Mouse (Mus musculus) forebrain, embryonic 16.5 days (tissue): ENCODE results near the gene Susd1. TPM values are rescaled to one million over a fixed set of nuclear protein-coding genes. Genes with fewer than 3 reads are reported as not detected.
"Not testable (repeated sequence)": the region's sequence is repeated elsewhere in the genome, so short reads cannot be mapped to it uniquely, and the experiment has no call there.

Experiments
- ATAC-seq: fragments of 200-750 bp; cut with Nextera tagmentation; 2 replicates; pipeline ENCODE4 v1.8.0; 2017; ENCODE audit warnings: mild to moderate bottlenecking, moderate library complexity
- H3K27ac ChIP-seq: fragments of 300-500 bp; sonication (generic); 2 replicates; pipeline ENCODE4 v1.5.1; 2014; ENCODE audit warnings: low read length, control low read depth
- H3K27me3 ChIP-seq: fragments of 300-500 bp; sonication (generic); replicated peaks from 2 replicates; pipeline ENCODE4 v1.6.1; 2014; ENCODE audit warnings: low read length; ENCODE audit not compliant: control insufficient read depth, insufficient read depth
- H3K36me3 ChIP-seq: fragments of 300-500 bp; sonication (generic); 2 replicates; pipeline ENCODE4 v1.6.1; 2014; ENCODE audit not compliant: control insufficient read depth, insufficient read depth
- H3K4me1 ChIP-seq: fragments of 300-500 bp; sonication (generic); replicated peaks from 2 replicates; pipeline ENCODE4 v1.6.1; 2014; ENCODE audit warnings: low read length; ENCODE audit not compliant: control insufficient read depth, insufficient read depth
- H3K4me2 ChIP-seq: fragments of 300-500 bp; sonication (generic); 2 replicates; pipeline ENCODE4 v1.6.1; 2014; ENCODE audit warnings: mild to moderate bottlenecking, low read length, control low read depth
- H3K4me3 ChIP-seq: fragments of 300-500 bp; sonication (generic); replicated peaks from 2 replicates; pipeline ENCODE4 v1.5.1; 2014; ENCODE audit warnings: mild to moderate bottlenecking, low read length, control low read depth
- H3K9ac ChIP-seq: fragments of 300-500 bp; sonication (generic); replicated peaks from 2 replicates; pipeline ENCODE4 v1.6.1; 2014; ENCODE audit warnings: low read depth, low read length, control low read depth
- H3K9me3 ChIP-seq: fragments of 300-500 bp; sonication (generic); 2 replicates; pipeline ENCODE4 v1.6.1; 2016; ENCODE audit warnings: low read length; ENCODE audit not compliant: control insufficient read depth
- WGBS: fragments of 180-500 bp; shearing (Covaris S2); extraction: QIAGEN DNeasy Blood & Tissue Kit; methylation state at CpG from one replicate; pipeline ENCODE4 v1.1.7; 2014; 5-methylcytosine and 5-hydroxymethylcytosine counted together
- polyA plus RNA-seq: library from polyadenylated mRNA; unstranded; fragments of >200 nt; fragmentation: Nextera tagmentation; extraction: Ambion mirVana; gene quantifications from 2 replicates; pipeline ENCODE4 v1.2.1, GENCODE M21; 2015

The Susd1 gene
- polyA plus RNA-seq, 1 experiment from 2014 or later, result 1.8 TPM

- H3K9ac ChIP-seq, result no peak overlapping the region
- H3K4me2 ChIP-seq, result no peak overlapping the region
- H3K4me3 ChIP-seq, result no peak overlapping the region
- ATAC-seq, result no peak
- WGBS, result 89% methylated on average over 6 of the region's 6 CpGs
- no peaks in the 10 kb centered on the region for H3K9me3 ChIP-seq
- H3K27ac ChIP-seq, result no peak overlapping the region
- no peaks in the 10 kb centered on the region for H3K27me3 ChIP-seq
- H3K4me1 ChIP-seq, result no peaks in the 10 kb centered on the region
- no peaks in the 10 kb centered on the region for H3K36me3 ChIP-seq
Measured at GRCm38 (mm10) chr4:59295127-59295526, 143.3 kb downstream of the Susd1 start.

- H3K9ac ChIP-seq, result no peak overlapping the region
- ATAC-seq, result no peak
- H3K27me3 ChIP-seq, result no peaks in the 10 kb centered on the region
- H3K4me2 ChIP-seq, result no peak overlapping the region
- no peak overlapping the region for H3K4me3 ChIP-seq
- 78% methylated on average over 3 of the region's 3 CpGs for WGBS
- no peaks in the 10 kb centered on the region for H3K36me3 ChIP-seq
- no peaks in the 10 kb centered on the region for H3K4me1 ChIP-seq
- H3K9me3 ChIP-seq, result no peaks in the 10 kb centered on the region
- no peak overlapping the region for H3K27ac ChIP-seq
Measured at GRCm38 (mm10) chr4:59294661-59295060, 143.8 kb downstream of the Susd1 start.

GRCm38 (mm10) chr4:59291914-59292718 lies 146.3 kb downstream of the Susd1 start:
- 80% methylated on average over 13 of the region's 13 CpGs for WGBS
- Histone ChIP-seq H3K4me2 (no peak overlapping the region), H3K4me1 (no peaks in the 10 kb centered on the region), H3K9ac (no peak overlapping the region), H3K4me3 (no peak overlapping the region), H3K9me3 (no peaks in the 10 kb centered on the region), H3K27me3 (no peaks in the 10 kb centered on the region), H3K36me3 (no peaks in the 10 kb centered on the region), H3K27ac (no peak overlapping the region)
- ATAC-seq, result no peak

DNA sequence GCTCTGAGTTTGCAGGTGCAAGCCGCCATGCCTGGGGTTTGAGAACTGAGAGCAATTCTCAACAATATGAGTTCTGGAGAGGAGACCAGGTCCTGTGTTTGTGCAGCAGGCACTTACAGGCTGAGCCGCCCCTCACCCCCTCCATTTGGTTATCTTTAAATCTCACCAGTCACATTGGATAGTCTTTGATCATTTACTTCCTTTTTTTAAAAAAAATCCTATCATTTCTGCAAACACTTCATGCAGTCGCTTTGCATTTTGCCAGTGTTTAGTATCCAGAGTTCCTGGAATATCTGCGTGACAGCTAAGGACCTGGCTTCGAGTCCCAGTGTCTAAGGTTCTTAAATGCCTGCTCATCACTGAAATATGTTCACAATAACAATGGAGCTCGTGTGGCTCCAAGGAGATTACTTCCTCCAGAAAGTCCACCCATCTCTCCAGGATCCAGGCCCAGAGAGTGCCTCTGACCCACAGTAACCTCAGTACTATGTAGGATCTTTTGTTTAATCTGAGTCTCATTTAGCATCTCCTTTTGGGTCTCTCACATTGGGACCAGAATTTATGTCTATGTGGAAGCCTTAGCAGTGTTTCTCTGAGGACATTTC lies 147.4 kb downstream of the Susd1 start:
- no peak overlapping the region for H3K4me3 ChIP-seq
- WGBS, result 83% methylated on average over 6 of the region's 6 CpGs
- H3K4me1 ChIP-seq, result 0 out of 2 replicates have a peak, but pooled peaks cover 2% of the 10 kb centered on the region
- H3K9me3 ChIP-seq, result no peaks in the 10 kb centered on the region
- ATAC-seq, result no peak
- no peak overlapping the region for H3K4me2 ChIP-seq
- no peaks in the 10 kb centered on the region for H3K36me3 ChIP-seq
- no peaks in the 10 kb centered on the region for H3K27me3 ChIP-seq
- H3K27ac ChIP-seq, result no peak overlapping the region
- no peak overlapping the region for H3K9ac ChIP-seq

GRCm38 (mm10) chr4:59287103-59287502 lies 151.3 kb downstream of the Susd1 start:
- Histone ChIP-seq H3K9ac (no peak overlapping the region), H3K4me1 (peaks cover 2% of the 10 kb centered on the region; the same call in 1 of the 2 replicates), H3K4me2 (no peak overlapping the region), H3K9me3 (no peaks in the 10 kb centered on the region), H3K36me3 (no peaks in the 10 kb centered on the region), H3K4me3 (no peak overlapping the region), H3K27ac (no peak overlapping the region), H3K27me3 (no peaks in the 10 kb centered on the region)
- WGBS, result 82% methylated on average over 2 of the region's 2 CpGs
- no peak for ATAC-seq

DNA sequence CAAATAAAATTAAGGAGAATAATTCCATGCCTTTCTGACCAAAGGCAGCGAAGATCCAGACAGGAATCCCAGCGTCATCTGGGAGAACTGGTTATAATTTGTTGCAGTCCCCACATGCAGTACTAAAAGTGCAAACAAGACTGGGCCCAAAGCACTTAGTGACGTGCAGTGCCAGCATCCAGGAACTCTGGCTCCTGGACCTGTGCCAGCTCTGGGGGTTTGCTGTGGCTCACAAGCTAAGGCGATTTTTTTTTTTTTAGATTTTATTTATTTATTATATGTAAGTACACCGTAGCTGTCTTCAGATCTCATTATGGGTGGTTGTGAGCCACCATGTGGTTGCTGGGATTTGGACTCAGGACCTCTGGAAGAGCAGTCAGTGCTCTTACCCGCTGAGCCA lies 152.1 kb downstream of the Susd1 start:
- not testable (repeated sequence) for H3K36me3 ChIP-seq, H3K27ac ChIP-seq, H3K9me3 ChIP-seq, H3K27me3 ChIP-seq, H3K4me3 ChIP-seq, H3K4me2 ChIP-seq, ATAC-seq, H3K9ac ChIP-seq, H3K4me1 ChIP-seq
- 76% methylated on average over 6 of the region's 6 CpGs for WGBS

- no peak for ATAC-seq
- H3K4me2 ChIP-seq, result no peak overlapping the region
- no peaks in the 10 kb centered on the region for H3K36me3 ChIP-seq
- H3K4me3 ChIP-seq, result no peak overlapping the region
- no peaks in the 10 kb centered on the region for H3K9me3 ChIP-seq
- no peak overlapping the region for H3K9ac ChIP-seq
- H3K27me3 ChIP-seq, result no peaks in the 10 kb centered on the region
- H3K4me1 ChIP-seq, result peaks cover 2% of the 10 kb centered on the region; the same call in 1 of the 2 replicates
- WGBS, result 35% methylated on average over 8 of the region's 8 CpGs
- no peak overlapping the region for H3K27ac ChIP-seq
Measured at GRCm38 (mm10) chr4:59282699-59283487, 155.5 kb downstream of the Susd1 start.

DNA sequence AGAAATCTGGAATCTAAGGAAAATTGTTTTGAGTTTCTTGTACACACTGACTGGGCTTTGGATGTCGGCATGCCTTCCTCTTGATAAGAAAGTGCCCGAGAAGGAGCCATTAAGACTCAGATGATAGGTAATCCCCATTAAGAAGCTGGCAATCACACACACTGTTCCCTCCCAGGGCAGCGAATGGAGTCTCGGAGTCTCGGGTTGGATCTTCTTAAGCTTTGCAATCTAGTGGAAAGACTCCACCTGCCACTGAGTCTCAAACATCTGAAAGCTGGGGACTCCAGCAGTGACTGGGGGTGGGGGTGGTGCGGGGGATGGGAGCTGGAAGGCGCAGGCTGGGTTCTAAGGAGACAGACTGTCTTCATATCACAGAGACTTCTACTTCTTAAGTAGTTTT lies 156.3 kb downstream of the Susd1 start:
- Histone ChIP-seq H3K9ac (no peak overlapping the region), H3K4me2 (no peak overlapping the region), H3K4me3 (no peak overlapping the region), H3K9me3 (no peaks in the 10 kb centered on the region), H3K27ac (no peak overlapping the region), H3K4me1 (peaks cover 2% of the 10 kb centered on the region; the same call in 1 of the 2 replicates), H3K27me3 (no peaks in the 10 kb centered on the region), H3K36me3 (no peaks in the 10 kb centered on the region)
- WGBS, result 29% methylated on average over 7 of the region's 7 CpGs
- ATAC-seq, result no peak

GRCm38 (mm10) chr4:59280876-59281275 lies 157.6 kb downstream of the Susd1 start:
- no peaks in the 10 kb centered on the region for H3K36me3 ChIP-seq
- no peak overlapping the region for H3K4me3 ChIP-seq
- 95% methylated on average over 5 of the region's 5 CpGs for WGBS
- no peak for ATAC-seq
- H3K9me3 ChIP-seq, result no peaks in the 10 kb centered on the region
- no peak overlapping the region for H3K4me2 ChIP-seq
- no peaks in the 10 kb centered on the region; the same call in 1 of the 2 replicates for H3K4me1 ChIP-seq
- no peak overlapping the region for H3K9ac ChIP-seq
- no peak overlapping the region for H3K27ac ChIP-seq
- no peaks in the 10 kb centered on the region for H3K27me3 ChIP-seq
